Mouse (Mus musculus): Measurements from ENCODE around the gene Zfp423. TPM values are rescaled to one million over a fixed set of nuclear protein-coding genes. Genes with fewer than 3 reads are reported as not detected.

The Zfp423 gene
- polyA plus RNA-seq, 1 experiment from 2014 or later: 6.1 TPM

GRCm38 (mm10) chr8:87823172-87823571, 136.2 kb downstream of the Zfp423 start:
- Histone ChIP-seq H3K9ac (ENCODE audit: low read depth, low read length) (no peak overlapping the region), H3K4me1 (replicated peaks; ENCODE audit: insufficient read depth, low read length) (peaks cover 12% of the 10 kb centered on the region), H3K27me3 (ENCODE audit: insufficient read depth, low read length) (no peaks in the 10 kb centered on the region), H3K9me3 (replicated peaks; ENCODE audit: low read length) (no peaks in the 10 kb centered on the region), H3K27ac (no peak overlapping the region), H3K4me2 (ENCODE audit: low read length) (0 out of 2 replicates have a peak overlapping the region, but pooled peaks have one; percentile 25), H3K4me3 (replicated peaks; ENCODE audit: low read depth, low read length) (no peak overlapping the region), H3K36me3 (ENCODE audit: insufficient read depth, low read length) (no peaks in the 10 kb centered on the region)
- ATAC-seq (replicated peaks; ENCODE audit: low FRiP score, low read depth) (no peak), DNase-seq (ENCODE audit: low spot score) (no peak)
- TF ChIP-seq CTCF (IDR thresholded peaks at IDR 0.05; ENCODE audit: low read depth): no peak
- WGBS: 26% methylated on average over 7 of the region's 7 CpGs

DNA sequence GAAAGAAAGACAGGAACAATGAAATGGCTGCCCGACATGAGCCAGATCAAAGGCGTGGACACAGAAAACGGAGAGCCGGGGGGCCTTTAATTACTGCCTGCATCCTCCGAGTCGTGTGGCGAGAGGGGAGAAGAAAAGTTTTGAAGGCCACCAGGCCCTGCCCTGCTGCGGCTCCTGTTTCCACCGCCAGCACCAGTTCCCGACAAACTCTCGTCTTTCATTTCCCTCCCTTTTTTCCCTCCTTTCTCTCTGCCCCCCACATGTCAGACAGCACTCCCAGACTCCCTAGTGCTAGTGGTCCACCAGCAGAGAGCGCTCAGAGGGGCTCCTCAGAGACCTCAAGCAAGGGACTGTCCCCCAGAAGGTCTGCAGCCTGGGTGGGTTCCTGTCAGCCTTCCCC, 136.7 kb downstream of the Zfp423 start:
- Histone ChIP-seq H3K4me3 (replicated peaks; ENCODE audit: low read depth, low read length) (no peak overlapping the region), H3K9ac (ENCODE audit: low read depth, low read length) (no peak overlapping the region), H3K27ac (no peak overlapping the region), H3K27me3 (ENCODE audit: insufficient read depth, low read length) (no peaks in the 10 kb centered on the region), H3K4me1 (replicated peaks; ENCODE audit: insufficient read depth, low read length) (peaks cover 12% of the 10 kb centered on the region), H3K9me3 (replicated peaks; ENCODE audit: low read length) (no peaks in the 10 kb centered on the region), H3K4me2 (ENCODE audit: low read length) (peak overlapping the region; percentile 25; the same call in 1 of the 2 replicates), H3K36me3 (ENCODE audit: insufficient read depth, low read length) (no peaks in the 10 kb centered on the region)
- ATAC-seq (replicated peaks; ENCODE audit: low FRiP score, low read depth) (no peak), DNase-seq (ENCODE audit: low spot score) (peak; percentile 63)
- 17% methylated on average over 12 of the region's 12 CpGs for WGBS
- peak; percentile 40; the same call in 1 of the 2 replicates for TF ChIP-seq CTCF (IDR thresholded peaks at IDR 0.05; ENCODE audit: low read depth)

DNA sequence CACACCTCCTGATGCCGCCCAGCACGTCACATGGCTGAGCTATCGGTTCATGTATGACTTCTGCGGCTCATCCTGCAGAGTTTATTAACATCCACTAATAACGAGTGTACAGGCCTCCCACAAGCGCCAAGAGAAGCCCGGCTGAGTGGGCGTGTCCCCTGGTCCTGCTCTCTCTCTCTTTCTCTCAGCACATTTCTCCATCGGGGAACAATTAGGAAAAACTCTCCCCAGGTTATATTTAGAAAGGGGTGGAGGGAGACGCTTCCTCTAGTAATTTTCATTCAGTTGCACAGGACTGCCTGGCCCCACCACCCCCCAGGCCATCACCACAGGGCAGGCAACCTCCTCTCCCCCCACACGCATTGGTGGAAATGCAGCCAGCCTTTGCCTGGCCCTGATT, 137.2 kb downstream of the Zfp423 start:
- ATAC-seq (replicated peaks; ENCODE audit: low FRiP score, low read depth): no peak
- H3K4me2 ChIP-seq (ENCODE audit: low read length): peak overlapping the region; percentile 25; the same call in 1 of the 2 replicates
- no peak for DNase-seq (ENCODE audit: low spot score)

DNA sequence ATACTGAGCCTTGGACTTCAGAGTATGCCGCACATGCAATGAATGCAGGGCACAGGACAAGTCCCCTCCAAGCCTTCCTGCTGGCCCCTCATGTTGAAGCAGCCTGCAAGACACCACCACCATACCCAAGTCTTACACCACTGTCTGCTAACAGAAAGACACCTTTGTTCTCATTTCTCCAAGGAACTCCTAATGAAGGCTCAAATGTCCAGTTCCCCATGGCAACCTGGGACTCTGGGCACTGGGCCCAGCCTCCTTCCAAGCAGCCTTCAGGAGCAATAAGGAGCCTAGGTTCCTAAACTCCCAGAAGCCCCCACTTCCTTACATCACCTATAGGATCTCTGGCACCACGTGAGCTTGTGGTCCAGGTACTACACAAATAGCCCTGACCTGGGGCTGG, 137.7 kb downstream of the Zfp423 start:
- WGBS: 73% methylated on average over 2 of the region's 2 CpGs
- H3K27me3 ChIP-seq (ENCODE audit: insufficient read depth, low read length): no peaks in the 10 kb centered on the region
- H3K9ac ChIP-seq (ENCODE audit: low read depth, low read length): no peak overlapping the region
- H3K4me3 ChIP-seq (replicated peaks; ENCODE audit: low read depth, low read length): no peak overlapping the region
- no peak for ATAC-seq (replicated peaks; ENCODE audit: low FRiP score, low read depth)
- no peak overlapping the region for H3K4me2 ChIP-seq (ENCODE audit: low read length)
- H3K27ac ChIP-seq: no peak overlapping the region
- no peaks in the 10 kb centered on the region for H3K9me3 ChIP-seq (replicated peaks; ENCODE audit: low read length)
- TF ChIP-seq CTCF (IDR thresholded peaks at IDR 0.05; ENCODE audit: low read depth): no peak
- no peaks in the 10 kb centered on the region for H3K36me3 ChIP-seq (ENCODE audit: insufficient read depth, low read length)
- no peak for DNase-seq (ENCODE audit: low spot score)
- peaks cover 12% of the 10 kb centered on the region for H3K4me1 ChIP-seq (replicated peaks; ENCODE audit: insufficient read depth, low read length)

More for the DNA sequence above, 137.2 kb downstream of the Zfp423 start:
- 45% methylated on average over 11 of the region's 11 CpGs for WGBS
- no peak overlapping the region for H3K4me3 ChIP-seq (replicated peaks; ENCODE audit: low read depth, low read length)
- H3K4me1 ChIP-seq (replicated peaks; ENCODE audit: insufficient read depth, low read length): peaks cover 12% of the 10 kb centered on the region
- H3K9ac ChIP-seq (ENCODE audit: low read depth, low read length): no peak overlapping the region
- no peaks in the 10 kb centered on the region for H3K9me3 ChIP-seq (replicated peaks; ENCODE audit: low read length)
- no peak for TF ChIP-seq CTCF (IDR thresholded peaks at IDR 0.05; ENCODE audit: low read depth)
- no peaks in the 10 kb centered on the region for H3K27me3 ChIP-seq (ENCODE audit: insufficient read depth, low read length)
- H3K36me3 ChIP-seq (ENCODE audit: insufficient read depth, low read length): no peaks in the 10 kb centered on the region
- no peak overlapping the region for H3K27ac ChIP-seq

- no peak for TF ChIP-seq CTCF (IDR thresholded peaks at IDR 0.05; ENCODE audit: low read depth)
- H3K9me3 ChIP-seq (replicated peaks; ENCODE audit: low read length): no peaks in the 10 kb centered on the region
- ATAC-seq (replicated peaks; ENCODE audit: low FRiP score, low read depth): no peak
- no peak overlapping the region for H3K4me3 ChIP-seq (replicated peaks; ENCODE audit: low read depth, low read length)
- no peak overlapping the region for H3K4me2 ChIP-seq (ENCODE audit: low read length)
- 89% methylated on average over 3 of the region's 3 CpGs for WGBS
- H3K9ac ChIP-seq (ENCODE audit: low read depth, low read length): no peak overlapping the region
- H3K27ac ChIP-seq: no peak overlapping the region
- H3K27me3 ChIP-seq (ENCODE audit: insufficient read depth, low read length): no peaks in the 10 kb centered on the region
- H3K36me3 ChIP-seq (ENCODE audit: insufficient read depth, low read length): no peaks in the 10 kb centered on the region
- no peak for DNase-seq (ENCODE audit: low spot score)
- H3K4me1 ChIP-seq (replicated peaks; ENCODE audit: insufficient read depth, low read length): peaks cover 12% of the 10 kb centered on the region
These were observed 140.1 kb downstream of the Zfp423 start for GRCm38 (mm10) chr8:87819263-87819662.

DNA sequence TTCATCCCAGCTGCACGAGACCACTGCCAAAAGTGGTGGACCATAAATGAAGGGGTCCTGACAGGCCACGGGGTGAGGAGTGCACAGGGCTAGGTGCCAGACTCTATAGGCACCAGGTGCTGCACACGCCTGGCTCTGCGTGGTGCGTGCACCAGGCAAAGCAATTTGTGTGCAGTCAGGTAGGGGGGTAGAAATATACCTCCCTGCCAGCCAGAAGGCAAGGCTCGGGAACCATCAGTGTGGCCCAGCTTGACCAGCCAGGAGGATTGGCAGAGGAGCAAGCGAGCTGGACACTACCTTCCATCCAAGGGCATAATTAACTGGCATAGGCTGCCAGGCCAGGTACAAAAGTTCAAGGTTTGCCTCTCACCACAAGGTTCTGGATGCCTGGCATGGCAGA, 140.9 kb downstream of the Zfp423 start:
- TF ChIP-seq CTCF (IDR thresholded peaks at IDR 0.05; ENCODE audit: low read depth): no peak
- H3K4me2 ChIP-seq (ENCODE audit: low read length): no peak overlapping the region
- 93% methylated on average over 7 of the region's 7 CpGs for WGBS
- no peak overlapping the region for H3K4me3 ChIP-seq (replicated peaks; ENCODE audit: low read depth, low read length)
- H3K27ac ChIP-seq: no peak overlapping the region
- H3K9ac ChIP-seq (ENCODE audit: low read depth, low read length): no peak overlapping the region
- H3K36me3 ChIP-seq (ENCODE audit: insufficient read depth, low read length): no peaks in the 10 kb centered on the region
- H3K9me3 ChIP-seq (replicated peaks; ENCODE audit: low read length): no peaks in the 10 kb centered on the region
- DNase-seq (ENCODE audit: low spot score): no peak
- no peak for ATAC-seq (replicated peaks; ENCODE audit: low FRiP score, low read depth)
- H3K4me1 ChIP-seq (replicated peaks; ENCODE audit: insufficient read depth, low read length): peaks cover 12% of the 10 kb centered on the region
- no peaks in the 10 kb centered on the region for H3K27me3 ChIP-seq (ENCODE audit: insufficient read depth, low read length)

GRCm38 (mm10) chr8:87816141-87816540, 143.3 kb downstream of the Zfp423 start:
- DNase-seq (ENCODE audit: low spot score) (no peak), ATAC-seq (replicated peaks; ENCODE audit: low FRiP score, low read depth) (no peak)
- no peak overlapping the region for H3K4me3 ChIP-seq (replicated peaks; ENCODE audit: low read depth, low read length)
- no peak overlapping the region for H3K4me2 ChIP-seq (ENCODE audit: low read length)
- TF ChIP-seq CTCF (IDR thresholded peaks at IDR 0.05; ENCODE audit: low read depth): no peak
- H3K4me1 ChIP-seq (replicated peaks; ENCODE audit: insufficient read depth, low read length): no peaks in the 10 kb centered on the region; the same call in 1 of the 2 replicates
- H3K9me3 ChIP-seq (replicated peaks; ENCODE audit: low read length): no peaks in the 10 kb centered on the region
- 82% methylated on average over 5 of the region's 5 CpGs for WGBS
- no peak overlapping the region for H3K27ac ChIP-seq
- no peak overlapping the region for H3K9ac ChIP-seq (ENCODE audit: low read depth, low read length)
- H3K36me3 ChIP-seq (ENCODE audit: insufficient read depth, low read length): no peaks in the 10 kb centered on the region
- no peaks in the 10 kb centered on the region for H3K27me3 ChIP-seq (ENCODE audit: insufficient read depth, low read length)

Measured in kidney, postnatal 0 days (tissue).